Mouse (Mus musculus) C2C12 (cell line): ENCODE results near the gene 1700020N01Rik.

Source experiments
- CTCF ChIP-seq: IDR thresholded peaks from one replicate; pipeline ENCODE4 v1.5.1; 2011; ENCODE audit not compliant: control insufficient read depth, insufficient read depth, insufficient read length
- MAX ChIP-seq: IDR thresholded peaks from one replicate; pipeline ENCODE4 v1.6.1; 2011; ENCODE audit warnings: mild to moderate bottlenecking, control low read depth

- TF ChIP-seq CTCF (no peak), MAX (no peak)
Measured at GRCm38 (mm10) chr10:21628555-21628954, 35.6 kb downstream of the 1700020N01Rik start.
